Mouse (Mus musculus): ENCODE measurements around the gene Shroom3. TPM values are rescaled to one million over a fixed set of nuclear protein-coding genes. Genes with fewer than 3 reads are reported as not detected.

Gene Shroom3
- total and polyA plus RNA-seq, 3 experiments, result 0.04 to 0.11 TPM; not detected in 1

GRCm38 (mm10) chr5:92838351-92838784 lies 155.1 kb downstream of the Shroom3 start:
- Histone ChIP-seq H3K9ac (ENCODE audit: insufficient read depth, low read depth) (no peak overlapping the region), H3K9me3 (replicated peaks; ENCODE audit: low read length) (no peaks in the 10 kb centered on the region), H3K4me2 (ENCODE audit: insufficient read depth, low read depth, poor library complexity, severe bottlenecking) (no peak overlapping the region), H3K79me2 (replicated peaks; ENCODE audit: control insufficient read depth, extremely low read depth, insufficient read depth, poor library complexity, severe bottlenecking) (no peaks in the 10 kb centered on the region), H3K4me3 (replicated peaks in 1 of 3; ENCODE audit: low read depth in 2 of 3, low read length in 2 of 3, poor library complexity in 1 of 3) (no peak overlapping the region), H3K4me1 (ENCODE audit: control insufficient read depth in 1 of 2, insufficient read depth in 2 of 2) (no peaks in the 10 kb centered on the region), H3K27me3 (replicated peaks) (no peaks in the 10 kb centered on the region), H3K27ac (ENCODE audit: insufficient read depth, low read depth) (no peak overlapping the region), H3K36me3 (replicated peaks in 1 of 2; ENCODE audit: control insufficient read depth in 1 of 2, insufficient read depth in 1 of 2, low read length in 1 of 2) (no peaks in the 10 kb centered on the region)
- in situ Hi-C loops (cut with MboI; ENCODE audit: low pct_ligation_motif_present, low pct_unique_long_range_greater_than_20kb, low sequenced_read_pairs), result no loop called here
- dilution Hi-C loops (cut with MboI; ENCODE audit: extremely low pct_ligation_motif_present, extremely low pct_unique_long_range_greater_than_20kb, low sequenced_read_pairs), result no loop called here
- TF ChIP-seq MEF2A (IDR thresholded peaks at IDR 0.05; ENCODE audit: borderline replicate concordance, low read depth, low read length) (no peak), USF2 (conservative IDR thresholded peaks at IDR 0.05; ENCODE audit: low read depth, low read length) (no peak), CHD1 (IDR thresholded peaks at IDR 0.05; ENCODE audit: low read depth, low read length) (no peak), USF1 (IDR thresholded peaks at IDR 0.05; ENCODE audit: low read depth, low read length) (no peak), ZMIZ1 (IDR thresholded peaks at IDR 0.05; ENCODE audit: low read depth, low read length) (no peak), MAX (IDR thresholded peaks at IDR 0.05; ENCODE audit: low read length) (no peak), MYC (IDR thresholded peaks at IDR 0.05; ENCODE audit: low read depth, low read length) (no peak), EP300 (IDR thresholded peaks at IDR 0.05; ENCODE audit: low read length) (no peak), SIN3A (IDR thresholded peaks at IDR 0.05; ENCODE audit: low read length) (no peak), CHD2 (IDR thresholded peaks at IDR 0.05; ENCODE audit: low read length) (no peak), KAT2A (IDR thresholded peaks at IDR 0.05; ENCODE audit: insufficient replicate concordance, low read length) (no peak), ZC3H11A (IDR thresholded peaks at IDR 0.05; ENCODE audit: low read depth, low read length) (no peak), TBP (conservative IDR thresholded peaks at IDR 0.05; ENCODE audit: low read depth, low read length) (no peak), ELF1 (IDR thresholded peaks at IDR 0.05; ENCODE audit: low read depth, low read length) (no peak), MXI1 (IDR thresholded peaks at IDR 0.05; ENCODE audit: low read depth, low read length) (no peak), ETS1 (conservative IDR thresholded peaks at IDR 0.05; ENCODE audit: low read depth, low read length) (no peak), IRF4 (IDR thresholded peaks at IDR 0.05; ENCODE audit: low read depth, low read length) (no peak), UBTF (IDR thresholded peaks at IDR 0.05; ENCODE audit: low read depth, low read length) (no peak), CTCF (conservative IDR thresholded peaks at IDR 0.05 in 1 of 2, IDR thresholded peaks at IDR 0.05 in 1 of 2; ENCODE audit: low read depth in 2 of 2, low read length in 2 of 2) (no peak)
- DNase-seq (ENCODE audit: extremely low read depth), result no peak

GRCm38 (mm10) chr5:92839314-92839713 lies 156.1 kb downstream of the Shroom3 start:
- no peak overlapping the region for H3K4me2 ChIP-seq (ENCODE audit: insufficient read depth, low read depth, poor library complexity, severe bottlenecking)
- no peak overlapping the region for H3K9ac ChIP-seq (ENCODE audit: insufficient read depth, low read depth)
- no peaks in the 10 kb centered on the region for H3K79me2 ChIP-seq (replicated peaks; ENCODE audit: control insufficient read depth, extremely low read depth, insufficient read depth, poor library complexity, severe bottlenecking)
- no peak for DNase-seq (ENCODE audit: extremely low read depth)
- dilution Hi-C loops (cut with MboI; ENCODE audit: extremely low pct_ligation_motif_present, extremely low pct_unique_long_range_greater_than_20kb, low sequenced_read_pairs), result no loop called here
- no peaks in the 10 kb centered on the region for H3K27me3 ChIP-seq (replicated peaks)
- H3K4me3 ChIP-seq (replicated peaks in 1 of 3; ENCODE audit: low read depth in 2 of 3, low read length in 2 of 3, poor library complexity in 1 of 3), result no peak overlapping the region
- no peaks in the 10 kb centered on the region for H3K9me3 ChIP-seq (replicated peaks; ENCODE audit: low read length)
- in situ Hi-C loops (cut with MboI; ENCODE audit: low pct_ligation_motif_present, low pct_unique_long_range_greater_than_20kb, low sequenced_read_pairs), result no loop called here
- no peak overlapping the region for H3K27ac ChIP-seq (ENCODE audit: insufficient read depth, low read depth)
- no peak for TF ChIP-seq MAZ (IDR thresholded peaks at IDR 0.05; ENCODE audit: low read depth, low read length)
- no peak for TF ChIP-seq MYC (IDR thresholded peaks at IDR 0.05; ENCODE audit: low read depth, low read length)
- TF ChIP-seq MEF2A (IDR thresholded peaks at IDR 0.05; ENCODE audit: borderline replicate concordance, low read depth, low read length), result no peak
- TF ChIP-seq NRF1 (IDR thresholded peaks at IDR 0.05; ENCODE audit: low read depth, low read length), result no peak
- TF ChIP-seq E2F4 (IDR thresholded peaks at IDR 0.05; ENCODE audit: insufficient replicate concordance, low read depth, low read length), result no peak
- TF ChIP-seq KAT2A (IDR thresholded peaks at IDR 0.05; ENCODE audit: insufficient replicate concordance, low read length), result no peak
- TF ChIP-seq RCOR1 (conservative IDR thresholded peaks at IDR 0.05; ENCODE audit: low read depth, low read length), result no peak
- TF ChIP-seq USF1 (IDR thresholded peaks at IDR 0.05; ENCODE audit: low read depth, low read length), result no peak
- no peak for TF ChIP-seq ZNF384 (IDR thresholded peaks at IDR 0.05; ENCODE audit: low read depth, low read length)
- no peak for TF ChIP-seq JUND (conservative IDR thresholded peaks at IDR 0.05; ENCODE audit: low read depth, low read length)
- TF ChIP-seq ZMIZ1 (IDR thresholded peaks at IDR 0.05; ENCODE audit: low read depth, low read length), result no peak
- TF ChIP-seq PAX5 (IDR thresholded peaks at IDR 0.05; ENCODE audit: low read length), result no peak
- no peak for TF ChIP-seq JUN (IDR thresholded peaks at IDR 0.05; ENCODE audit: insufficient read depth, low read depth, low read length)
- no peak for TF ChIP-seq EP300 (IDR thresholded peaks at IDR 0.05; ENCODE audit: low read length)
- no peak for TF ChIP-seq ZC3H11A (IDR thresholded peaks at IDR 0.05; ENCODE audit: low read depth, low read length)
- no peak for TF ChIP-seq MXI1 (IDR thresholded peaks at IDR 0.05; ENCODE audit: low read depth, low read length)
- TF ChIP-seq UBTF (IDR thresholded peaks at IDR 0.05; ENCODE audit: low read depth, low read length), result no peak
- TF ChIP-seq SIN3A (IDR thresholded peaks at IDR 0.05; ENCODE audit: low read length), result no peak
- TF ChIP-seq CTCF (conservative IDR thresholded peaks at IDR 0.05 in 1 of 2, IDR thresholded peaks at IDR 0.05 in 1 of 2; ENCODE audit: low read depth in 2 of 2, low read length in 2 of 2), result no peak
- H3K4me1 ChIP-seq (ENCODE audit: control insufficient read depth in 1 of 2, insufficient read depth in 2 of 2), result no peaks in the 10 kb centered on the region
- H3K36me3 ChIP-seq (replicated peaks in 1 of 2; ENCODE audit: control insufficient read depth in 1 of 2, insufficient read depth in 1 of 2, low read length in 1 of 2), result no peaks in the 10 kb centered on the region
